Mouse (Mus musculus) liver, embryonic 14.5 days (tissue): ENCODE data around the gene Frmpd1. TPM values are rescaled to one million over a fixed set of nuclear protein-coding genes. Genes with fewer than 3 reads are reported as not detected.

ENCODE experiments used
- ATAC-seq: fragments of 200-750 bp; cut with Nextera tagmentation; 2 replicates; pipeline ENCODE4 v1.8.0; 2017; ENCODE audit warnings: moderate number of reproducible peaks, mild to moderate bottlenecking, moderate library complexity; ENCODE audit not compliant: insufficient read depth
- DNase-seq, 3 experiments: peaks; one replicate each; pipeline ENCODE4 v3.0.0-alpha.2; 2012 to 2013; ENCODE audit warnings: low read depth in 3 of 3, low spot score in 3 of 3
- H3K27ac ChIP-seq: fragments of 300-500 bp; sonication (generic); 2 replicates; pipeline ENCODE4 v1.5.1; 2014; ENCODE audit warnings: moderate library complexity, mild to moderate bottlenecking, control low read depth, inconsistent platforms
- H3K27me3 ChIP-seq: fragments of 300-500 bp; sonication (generic); 2 replicates; pipeline ENCODE4 v1.6.1; 2014; ENCODE audit warnings: mild to moderate bottlenecking, low read length, moderate library complexity; ENCODE audit not compliant: control insufficient read depth, insufficient read depth
- H3K36me3 ChIP-seq: fragments of 300-500 bp; sonication (generic); replicated peaks from 2 replicates; pipeline ENCODE4 v1.6.1; 2014; ENCODE audit warnings: low read depth; ENCODE audit not compliant: control insufficient read depth, insufficient read depth
- H3K4me1 ChIP-seq, 2 experiments: fragments of 200-500 bp in 1 of 2; fragments of 300-500 bp in 1 of 2; sonication (generic) in 1 of 2; replicated peaks; 2 replicates each; pipeline ENCODE4 v1.6.1; 2012 to 2014; ENCODE audit warnings: antibody characterized with exemption in 1 of 2, inconsistent platforms in 1 of 2, low read length in 1 of 2; ENCODE audit not compliant: control insufficient read depth in 2 of 2, insufficient read depth in 2 of 2
- H3K4me2 ChIP-seq: fragments of 300-500 bp; sonication (generic); 2 replicates; pipeline ENCODE4 v1.6.1; 2014; ENCODE audit warnings: low read depth, mild to moderate bottlenecking, control low read depth, moderate library complexity
- H3K4me3 ChIP-seq, 2 experiments: fragments of 200-500 bp in 1 of 2; fragments of 300-500 bp in 1 of 2; sonication (generic) in 1 of 2; 2 replicates each; pipeline ENCODE4 v1.5.1; 2012 to 2014; ENCODE audit warnings: low read depth in 2 of 2, low read length in 2 of 2, mild to moderate bottlenecking in 2 of 2, control low read depth in 1 of 2, inconsistent platforms in 1 of 2, moderate library complexity in 1 of 2; ENCODE audit not compliant: insufficient read depth in 1 of 2
- H3K9ac ChIP-seq: fragments of 300-500 bp; sonication (generic); replicated peaks from 2 replicates; pipeline ENCODE4 v1.6.1; 2014; ENCODE audit warnings: mild to moderate bottlenecking, control low read depth, moderate library complexity
- H3K9me3 ChIP-seq: fragments of 300-500 bp; sonication (generic); 2 replicates; pipeline ENCODE4 v1.6.1; 2016; ENCODE audit warnings: low read length, mixed read lengths; ENCODE audit not compliant: control insufficient read depth
- CTCF ChIP-seq: IDR thresholded peaks from 2 replicates; pipeline ENCODE4 v1.5.1; 2016; ENCODE audit warnings: antibody characterized with exemption, low read depth, control low read depth
- EP300 ChIP-seq: IDR thresholded peaks from 2 replicates; pipeline ENCODE4 v1.6.1; 2016; ENCODE audit warnings: antibody characterized with exemption, low read depth
- WGBS: fragments of 180-500 bp; shearing (Covaris S2); extraction: QIAGEN DNeasy Blood & Tissue Kit; methylation state at CpG from one replicate; pipeline ENCODE4 v1.1.7; 2014; ENCODE audit not compliant: insufficient replicate concordance; 5-methylcytosine and 5-hydroxymethylcytosine counted together
- polyA plus RNA-seq, 2 experiments: library from polyadenylated mRNA; depleted of rRNA in 1 of 2; stranded (reverse) in 1 of 2; unstranded in 1 of 2; fragments of >200 nt; fragmentation: Nextera tagmentation in 1 of 2; extraction: Ambion mirVana in 1 of 2; gene quantifications; 2 replicates each; pipeline versions ENCODE4 v1.2.1 to v1.2.3; 2012 to 2014

The Frmpd1 gene
- polyA plus RNA-seq, 2 experiments: 0.16 to 0.28 TPM

DNA sequence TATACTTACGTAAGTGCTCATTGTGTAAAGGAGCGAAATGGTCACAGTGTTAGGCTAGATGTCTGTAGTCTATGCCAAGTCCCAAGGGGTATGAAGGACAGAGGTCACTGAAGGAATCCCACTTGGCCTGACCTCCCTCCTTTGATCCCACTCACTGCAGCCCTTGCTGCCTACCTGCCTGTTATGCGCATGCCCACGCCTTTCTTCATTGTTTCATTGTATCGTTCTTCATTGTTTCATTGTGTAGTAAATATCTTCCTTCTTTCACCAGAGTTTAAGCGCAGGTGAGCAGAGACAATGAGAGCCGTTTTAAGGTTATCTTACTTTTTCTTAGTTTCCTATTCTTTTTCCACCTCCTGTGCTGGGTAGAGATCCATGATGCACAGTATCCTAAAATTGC is 18.6 kb downstream of the Frmpd1 start:
- Histone ChIP-seq H3K4me1 (no peaks in the 10 kb centered on the region), H3K4me2 (no peak overlapping the region), H3K4me3 (no peak overlapping the region), H3K27me3 (no peaks in the 10 kb centered on the region), H3K9ac (no peak overlapping the region), H3K36me3 (no peaks in the 10 kb centered on the region), H3K27ac (no peak overlapping the region), H3K9me3 (no peaks in the 10 kb centered on the region)
- TF ChIP-seq EP300 (no peak), CTCF (no peak)
- no peak for ATAC-seq
- DNase-seq: no peak
- 69% methylated on average over 7 of the region's 7 CpGs for WGBS

DNA sequence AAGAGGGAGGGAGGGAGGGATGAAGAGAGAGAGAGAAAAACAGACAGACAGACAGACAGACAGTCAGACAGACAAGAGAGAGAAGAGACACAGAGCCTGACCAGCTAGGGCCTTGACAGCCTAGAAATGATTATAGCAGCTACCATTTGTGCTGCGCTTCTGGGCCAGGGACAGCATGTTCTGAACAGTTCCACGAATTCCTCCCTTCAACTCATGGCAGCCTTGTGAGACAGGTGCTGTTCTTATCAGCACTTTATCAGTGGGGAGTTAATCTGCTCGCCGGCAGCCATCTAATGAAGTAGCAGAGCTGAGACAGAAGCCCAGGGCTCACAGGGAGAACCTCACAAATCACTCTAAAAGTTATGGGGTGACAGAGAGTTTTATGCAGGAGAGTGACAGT is 22.8 kb downstream of the Frmpd1 start:
- Histone ChIP-seq H3K4me2 (no peak overlapping the region), H3K4me3 (no peak overlapping the region), H3K36me3 (no peaks in the 10 kb centered on the region), H3K4me1 (peaks cover 0 to 2% of the 10 kb centered on the region in 2 experiments; a peak in 1 of 4 replicates), H3K9ac (no peak overlapping the region), H3K9me3 (no peaks in the 10 kb centered on the region), H3K27me3 (no peaks in the 10 kb centered on the region), H3K27ac (no peak overlapping the region)
- WGBS: 40% methylated on average over 4 of the region's 4 CpGs
- TF ChIP-seq EP300 (no peak), CTCF (no peak)
- DNase-seq (no peak), ATAC-seq (no peak)

DNA sequence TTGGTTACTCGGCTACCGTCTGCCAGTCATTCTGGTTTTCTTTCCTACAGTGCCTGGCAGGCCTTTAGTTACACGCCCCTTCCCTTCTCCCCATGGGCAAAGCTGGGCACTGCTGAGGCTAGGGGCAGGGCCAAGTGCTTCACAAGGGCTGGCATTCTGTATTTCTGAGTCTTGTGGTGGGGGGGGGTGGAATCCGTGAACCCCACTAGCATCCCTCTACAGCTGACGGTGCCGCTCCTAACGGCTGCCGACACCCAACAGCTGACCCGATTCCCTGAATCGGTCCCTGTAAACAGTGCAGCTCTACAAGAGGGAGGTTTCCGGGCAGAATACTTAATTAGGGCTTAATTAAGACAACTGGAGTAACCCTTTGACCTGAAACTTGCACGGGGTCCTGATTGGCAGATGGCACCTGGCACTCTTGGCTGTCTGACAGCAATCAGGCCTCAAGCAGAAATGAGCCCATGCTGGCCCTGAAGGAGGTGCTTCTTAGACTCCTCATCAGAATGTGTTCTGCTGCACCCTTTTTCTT is 24.2 kb downstream of the Frmpd1 start:
- H3K9me3 ChIP-seq: no peaks in the 10 kb centered on the region
- no peak overlapping the region for H3K9ac ChIP-seq
- peaks cover 0 to 3% of the 10 kb centered on the region in 2 experiments; a peak in 1 of 4 replicates for H3K4me1 ChIP-seq
- no peak for DNase-seq
- no peaks in the 10 kb centered on the region for H3K27me3 ChIP-seq
- H3K4me2 ChIP-seq: no peak overlapping the region
- WGBS: 64% methylated on average over 12 of the region's 12 CpGs
- no peak for ATAC-seq
- no peak overlapping the region for H3K27ac ChIP-seq
- no peaks in the 10 kb centered on the region for H3K36me3 ChIP-seq
- no peak overlapping the region for H3K4me3 ChIP-seq
- TF ChIP-seq EP300 (no peak), CTCF (no peak)

- Histone ChIP-seq H3K27me3 (no peaks in the 10 kb centered on the region), H3K9me3 (no peaks in the 10 kb centered on the region), H3K4me1 (peaks cover 0 to 3% of the 10 kb centered on the region in 2 experiments; a peak in 1 of 4 replicates), H3K27ac (no peak overlapping the region), H3K9ac (no peak overlapping the region), H3K4me3 (no peak overlapping the region), H3K36me3 (no peaks in the 10 kb centered on the region), H3K4me2 (no peak overlapping the region)
- TF ChIP-seq CTCF (no peak), EP300 (no peak)
- 23% methylated on average over 11 of the region's 11 CpGs for WGBS
- DNase-seq: no peak
- ATAC-seq: no peak
Measured at GRCm38 (mm10) chr4:45212342-45213063, 27.8 kb downstream of the Frmpd1 start.

GRCm38 (mm10) chr4:45219946-45220345 is 35.3 kb downstream of the Frmpd1 start:
- no peaks in the 10 kb centered on the region for H3K4me1 ChIP-seq
- ATAC-seq (no peak), DNase-seq (no peak)
- H3K4me3 ChIP-seq: no peak overlapping the region
- H3K36me3 ChIP-seq: no peaks in the 10 kb centered on the region
- 75% methylated on average over 8 of the region's 8 CpGs for WGBS
- H3K9me3 ChIP-seq: no peaks in the 10 kb centered on the region
- H3K4me2 ChIP-seq: no peak overlapping the region
- H3K9ac ChIP-seq: no peak overlapping the region
- no peak overlapping the region for H3K27ac ChIP-seq
- no peak for TF ChIP-seq CTCF
- TF ChIP-seq EP300: no peak
- no peaks in the 10 kb centered on the region for H3K27me3 ChIP-seq
